ENCODE assay signal across 9 mouse cellular contexts in genomic region chr2:12053404-12054164, GRCm38 (mm10).
DNase-seq lines count a peak whose midpoint lies in the region; ATAC-seq and TF ChIP-seq lines count a peak whose summit lies in the region.
"Had no signal": no experiment of that assay in that cellular context is flagged by ENCODE, and none has a peak within 500 bp of the region (broad histone marks: within the 10 kb centered on the region; RNA-seq: fewer than 3 reads in every experiment).

No protein-coding gene starts in this region.

- 30% methylated on average over 8 of the region's 8 CpGs for WGBS in lung, embryonic 16.5 days
- WGBS in heart, embryonic 15.5 days: 46% methylated on average over 8 of the region's 8 CpGs
- 57% methylated on average over 8 of the region's 8 CpGs for WGBS in small intestine, adult 2 months
- 78% methylated on average over 7 of the region's 8 CpGs for WGBS in forebrain, embryonic 12.5 days

- no peaks in the 10 kb centered on the region for H3K27me3 ChIP-seq in lung, embryonic 16.5 days (ENCODE audit: control insufficient read depth, insufficient read depth, low read depth, low read length)
- H3K27me3 ChIP-seq in heart, embryonic 15.5 days: no peaks in the 10 kb centered on the region
- no peaks in the 10 kb centered on the region for H3K27me3 ChIP-seq in small intestine, adult 2 months (ENCODE audit: control insufficient read depth, insufficient read depth, low read length)
- H3K27me3 ChIP-seq in forebrain, embryonic 12.5 days: no peaks in the 10 kb centered on the region

- peak; percentile 69 for ATAC-seq in lung, embryonic 16.5 days (ENCODE audit: low read depth)
- no peak for ATAC-seq in heart, embryonic 15.5 days (replicated peaks; ENCODE audit: insufficient number of reproducible peaks, insufficient read depth, low FRiP score, low read depth)
- ATAC-seq in forebrain, embryonic 12.5 days (ENCODE audit: low FRiP score): no peak

- TF ChIP-seq POLR2A in small intestine, adult 2 months (IDR thresholded peaks at IDR 0.05; ENCODE audit: low read depth, low read length): no peak

- no peak overlapping the region for H3K9ac ChIP-seq in lung, embryonic 16.5 days (ENCODE audit: low read length)
- H3K9ac ChIP-seq in heart, embryonic 15.5 days: no peak overlapping the region
- no peak overlapping the region for H3K9ac ChIP-seq in forebrain, embryonic 12.5 days

- peak overlapping the region; percentile 35 for H3K27ac ChIP-seq in lung, embryonic 16.5 days (ENCODE audit: low read length)
- H3K27ac ChIP-seq in heart, embryonic 15.5 days: peak overlapping the region; percentile 60
- H3K27ac ChIP-seq in small intestine, adult 2 months (ENCODE audit: insufficient read depth, low read depth, low read length): peak overlapping the region; percentile 59
- no peak overlapping the region for H3K27ac ChIP-seq in forebrain, embryonic 12.5 days

- H3K9me3 ChIP-seq in lung, embryonic 16.5 days (ENCODE audit: control insufficient read depth, low read length): no peaks in the 10 kb centered on the region
- no peaks in the 10 kb centered on the region for H3K9me3 ChIP-seq in heart, embryonic 15.5 days (replicated peaks)
- H3K9me3 ChIP-seq in forebrain, embryonic 12.5 days: no peaks in the 10 kb centered on the region

- no peak overlapping the region for H3K4me3 ChIP-seq in lung, embryonic 16.5 days (ENCODE audit: low read length)
- no peak overlapping the region for H3K4me3 ChIP-seq in heart, embryonic 15.5 days
- H3K4me3 ChIP-seq in small intestine, adult 2 months (ENCODE audit: low read depth, low read length): no peak overlapping the region
- no peak overlapping the region for H3K4me3 ChIP-seq in forebrain, embryonic 12.5 days (replicated peaks)

- H3K36me3 ChIP-seq in lung, embryonic 16.5 days (ENCODE audit: control insufficient read depth, insufficient read depth, low read length): no peaks in the 10 kb centered on the region
- no peaks in the 10 kb centered on the region for H3K36me3 ChIP-seq in heart, embryonic 15.5 days
- no peaks in the 10 kb centered on the region for H3K36me3 ChIP-seq in small intestine, adult 2 months (ENCODE audit: control insufficient read depth, insufficient read depth, low read length)
- H3K36me3 ChIP-seq in forebrain, embryonic 12.5 days (replicated peaks): no peaks in the 10 kb centered on the region

- no peak overlapping the region for H3K4me2 ChIP-seq in lung, embryonic 16.5 days (ENCODE audit: low read depth, low read length)
- no peak overlapping the region for H3K4me2 ChIP-seq in heart, embryonic 15.5 days
- no peak overlapping the region for H3K4me2 ChIP-seq in forebrain, embryonic 12.5 days

- TF ChIP-seq CTCF in small intestine, adult 2 months (IDR thresholded peaks at IDR 0.05; ENCODE audit: extremely low read depth, insufficient read length, insufficient replicate concordance, low read depth, low read length): no peak

- DNase-seq in adrenal gland, postnatal 36 days: peak; percentile 4 to 26
- no peak for DNase-seq in adrenal gland, adult 18-20 months (ENCODE audit: low spot score in 2 of 2)
- no peak for DNase-seq in lung, postnatal 14 days
- DNase-seq in ovary, adult 18-20 months (ENCODE audit: low spot score): no peak
- DNase-seq: retina, postnatal 1 day had no signal

- peaks cover 11% of the 10 kb centered on the region for H3K4me1 ChIP-seq in lung, embryonic 16.5 days (replicated peaks; ENCODE audit: control insufficient read depth, insufficient read depth, low read length)
- peaks cover 12% of the 10 kb centered on the region; the same call in 1 of the 2 replicates for H3K4me1 ChIP-seq in heart, embryonic 15.5 days (replicated peaks)
- no peaks in the 10 kb centered on the region for H3K4me1 ChIP-seq in small intestine, adult 2 months (ENCODE audit: control insufficient read depth, insufficient read depth, insufficient read length, low read length)
- no peaks in the 10 kb centered on the region for H3K4me1 ChIP-seq in forebrain, embryonic 12.5 days

Comparison
In these comparisons a context has a peak if more than half of its experiments do, and no peak if none do; other contexts are left out.
1. DNase-seq: peak in adrenal gland, postnatal 36 days (2 of 2); none in adrenal gland, adult 18-20 months (0 of 2), lung, postnatal 14 days (single experiment) and ovary, adult 18-20 months (single experiment).